Mouse (Mus musculus): ENCODE results near the gene Nlgn1. TPM values are rescaled to one million over a fixed set of nuclear protein-coding genes. Genes with fewer than 3 reads are reported as not detected.

Gene Nlgn1
- polyA plus RNA-seq, 1 experiment from 2014 or later = 0.50 TPM

- DNase-seq (ENCODE audit: low spot score) (no peak), ATAC-seq (no peak)
- no peaks in the 10 kb centered on the region for H3K27me3 ChIP-seq (replicated peaks; ENCODE audit: insufficient read depth, low read length)
- TF ChIP-seq EP300 (IDR thresholded peaks at IDR 0.05) (no peak), CTCF (IDR thresholded peaks at IDR 0.05) (no peak)
- 61% methylated on average over 4 of the region's 4 CpGs for WGBS
- H3K9ac ChIP-seq (replicated peaks; ENCODE audit: low read depth) = no peak overlapping the region
- H3K4me2 ChIP-seq (replicated peaks; ENCODE audit: low read depth, low read length) = no peak overlapping the region
- H3K4me1 ChIP-seq (ENCODE audit: insufficient read depth, low read depth, low read length) = no peaks in the 10 kb centered on the region
- H3K9me3 ChIP-seq (ENCODE audit: low read length) = no peaks in the 10 kb centered on the region
- H3K36me3 ChIP-seq (ENCODE audit: insufficient read depth, low read length) = no peaks in the 10 kb centered on the region
- H3K27ac ChIP-seq (ENCODE audit: low read length) = no peak overlapping the region
- H3K4me3 ChIP-seq (ENCODE audit: low read depth, low read length) = no peak overlapping the region
Measured at GRCm38 (mm10) chr3:26050769-26051168, 281.5 kb downstream of the Nlgn1 start.

- WGBS = 69% methylated on average over 2 of the region's 2 CpGs
- H3K36me3 ChIP-seq (ENCODE audit: insufficient read depth, low read length) = no peaks in the 10 kb centered on the region
- no peak overlapping the region for H3K27ac ChIP-seq (ENCODE audit: low read length)
- ATAC-seq = no peak
- no peak for DNase-seq (ENCODE audit: low spot score)
- H3K9ac ChIP-seq (replicated peaks; ENCODE audit: low read depth) = no peak overlapping the region
- no peaks in the 10 kb centered on the region for H3K9me3 ChIP-seq (ENCODE audit: low read length)
- H3K4me2 ChIP-seq (replicated peaks; ENCODE audit: low read depth, low read length) = no peak overlapping the region
- H3K4me1 ChIP-seq (ENCODE audit: insufficient read depth, low read depth, low read length) = no peaks in the 10 kb centered on the region
- TF ChIP-seq CTCF (IDR thresholded peaks at IDR 0.05) = no peak
- TF ChIP-seq EP300 (IDR thresholded peaks at IDR 0.05) = no peak
- H3K4me3 ChIP-seq (ENCODE audit: low read depth, low read length) = no peak overlapping the region
- no peaks in the 10 kb centered on the region for H3K27me3 ChIP-seq (replicated peaks; ENCODE audit: insufficient read depth, low read length)
Measured at GRCm38 (mm10) chr3:26042966-26043365, 289.3 kb downstream of the Nlgn1 start.

GRCm38 (mm10) chr3:26039696-26040095 lies 292.6 kb downstream of the Nlgn1 start:
- Histone ChIP-seq H3K27me3 (replicated peaks; ENCODE audit: insufficient read depth, low read length) (no peaks in the 10 kb centered on the region), H3K36me3 (ENCODE audit: insufficient read depth, low read length) (no peaks in the 10 kb centered on the region), H3K27ac (ENCODE audit: low read length) (no peak overlapping the region), H3K4me3 (ENCODE audit: low read depth, low read length) (no peak overlapping the region), H3K4me1 (ENCODE audit: insufficient read depth, low read depth, low read length) (no peaks in the 10 kb centered on the region), H3K9me3 (ENCODE audit: low read length) (no peaks in the 10 kb centered on the region), H3K4me2 (replicated peaks; ENCODE audit: low read depth, low read length) (no peak overlapping the region), H3K9ac (replicated peaks; ENCODE audit: low read depth) (no peak overlapping the region)
- no peak for TF ChIP-seq CTCF (IDR thresholded peaks at IDR 0.05)
- no peak for TF ChIP-seq EP300 (IDR thresholded peaks at IDR 0.05)
- no peak for DNase-seq (ENCODE audit: low spot score)
- 65% methylated on average over 2 of the region's 2 CpGs for WGBS
- no peak for ATAC-seq

GRCm38 (mm10) chr3:26026025-26026424 lies 306.2 kb downstream of the Nlgn1 start:
- no peak overlapping the region for H3K27ac ChIP-seq (ENCODE audit: low read length)
- H3K36me3 ChIP-seq (ENCODE audit: insufficient read depth, low read length) = no peaks in the 10 kb centered on the region
- no peaks in the 10 kb centered on the region for H3K4me1 ChIP-seq (ENCODE audit: insufficient read depth, low read depth, low read length)
- H3K27me3 ChIP-seq (replicated peaks; ENCODE audit: insufficient read depth, low read length) = no peaks in the 10 kb centered on the region
- TF ChIP-seq CTCF (IDR thresholded peaks at IDR 0.05) (no peak), EP300 (IDR thresholded peaks at IDR 0.05) (no peak)
- ATAC-seq (no peak), DNase-seq (ENCODE audit: low spot score) (no peak)
- no peak overlapping the region for H3K9ac ChIP-seq (replicated peaks; ENCODE audit: low read depth)
- H3K4me3 ChIP-seq (ENCODE audit: low read depth, low read length) = no peak overlapping the region
- WGBS = 79% methylated on average over 2 of the region's 2 CpGs
- no peak overlapping the region for H3K4me2 ChIP-seq (replicated peaks; ENCODE audit: low read depth, low read length)
- H3K9me3 ChIP-seq (ENCODE audit: low read length) = no peaks in the 10 kb centered on the region

- H3K27me3 ChIP-seq (replicated peaks; ENCODE audit: insufficient read depth, low read length) = no peaks in the 10 kb centered on the region
- no peak overlapping the region for H3K9ac ChIP-seq (replicated peaks; ENCODE audit: low read depth)
- TF ChIP-seq EP300 (IDR thresholded peaks at IDR 0.05) (no peak), CTCF (IDR thresholded peaks at IDR 0.05) (no peak)
- ATAC-seq = no peak
- 47% methylated on average over 5 of the region's 5 CpGs for WGBS
- no peak for DNase-seq (ENCODE audit: low spot score)
- H3K4me2 ChIP-seq (replicated peaks; ENCODE audit: low read depth, low read length) = no peak overlapping the region
- H3K9me3 ChIP-seq (ENCODE audit: low read length) = no peaks in the 10 kb centered on the region
- H3K27ac ChIP-seq (ENCODE audit: low read length) = no peak overlapping the region
- no peaks in the 10 kb centered on the region for H3K4me1 ChIP-seq (ENCODE audit: insufficient read depth, low read depth, low read length)
- no peaks in the 10 kb centered on the region for H3K36me3 ChIP-seq (ENCODE audit: insufficient read depth, low read length)
- H3K4me3 ChIP-seq (ENCODE audit: low read depth, low read length) = no peak overlapping the region
Measured at GRCm38 (mm10) chr3:26023217-26023616, 309.0 kb downstream of the Nlgn1 start.

- TF ChIP-seq CTCF (IDR thresholded peaks at IDR 0.05) (no peak), EP300 (IDR thresholded peaks at IDR 0.05) (no peak)
- 78% methylated on average over 6 of the region's 6 CpGs for WGBS
Measured at GRCm38 (mm10) chr3:26021632-26022184, 310.6 kb downstream of the Nlgn1 start.

More at GRCm38 (mm10) chr3:26021632-26022184, 310.6 kb downstream of the Nlgn1 start:
- Histone ChIP-seq H3K27ac (ENCODE audit: low read length) (no peak overlapping the region), H3K4me2 (replicated peaks; ENCODE audit: low read depth, low read length) (no peak overlapping the region), H3K27me3 (replicated peaks; ENCODE audit: insufficient read depth, low read length) (no peaks in the 10 kb centered on the region), H3K36me3 (ENCODE audit: insufficient read depth, low read length) (no peaks in the 10 kb centered on the region), H3K9ac (replicated peaks; ENCODE audit: low read depth) (no peak overlapping the region), H3K4me1 (ENCODE audit: insufficient read depth, low read depth, low read length) (no peaks in the 10 kb centered on the region), H3K9me3 (ENCODE audit: low read length) (no peaks in the 10 kb centered on the region), H3K4me3 (ENCODE audit: low read depth, low read length) (no peak overlapping the region)
- DNase-seq (ENCODE audit: low spot score) = no peak
- no peak for ATAC-seq

All from lung, postnatal 0 days (tissue).